Mouse (Mus musculus): ENCODE results near the gene Ier3.
A peak's percentile ranks its signal among the peaks of the same experiment; 100 is the strongest.

Gene Ier3

DNA sequence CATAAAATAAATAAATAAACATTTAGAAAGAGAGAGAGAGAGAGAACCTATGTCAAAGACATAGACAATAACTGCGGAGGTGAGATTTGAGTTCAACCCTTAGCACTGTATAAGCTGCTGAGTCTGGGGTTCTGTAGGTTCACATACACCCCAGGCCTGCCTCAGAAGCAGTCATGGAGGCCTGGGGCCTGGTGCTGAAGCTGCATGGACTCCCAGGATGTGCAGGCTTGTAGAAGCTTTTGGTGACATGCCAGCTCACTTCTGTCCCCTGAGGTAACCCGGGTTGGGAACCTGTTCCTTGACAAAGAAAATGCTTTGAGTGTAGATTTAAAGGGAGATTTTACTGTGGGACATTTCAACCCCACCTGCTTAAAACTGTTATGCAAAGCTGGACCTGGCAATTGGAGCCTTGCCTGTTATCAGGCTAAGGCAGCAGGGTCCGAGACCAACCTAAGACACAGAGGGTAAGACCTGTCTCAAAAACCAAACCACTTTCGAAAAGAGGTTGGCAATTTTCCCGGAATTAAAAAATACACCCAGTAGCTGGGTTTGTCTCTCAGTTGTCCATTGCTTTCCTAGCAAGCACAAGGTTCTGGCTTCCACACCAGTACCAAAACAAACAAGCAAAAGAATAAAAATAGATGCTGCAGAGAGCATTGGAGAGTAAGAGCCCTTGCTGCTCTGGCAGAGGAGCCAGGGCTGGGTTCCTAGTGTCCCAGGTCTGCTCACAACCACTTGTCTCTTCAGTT lies 10.4 kb upstream of the Ier3 start:
- no peak for DNase-seq (ENCODE audit: low spot score)

DNA sequence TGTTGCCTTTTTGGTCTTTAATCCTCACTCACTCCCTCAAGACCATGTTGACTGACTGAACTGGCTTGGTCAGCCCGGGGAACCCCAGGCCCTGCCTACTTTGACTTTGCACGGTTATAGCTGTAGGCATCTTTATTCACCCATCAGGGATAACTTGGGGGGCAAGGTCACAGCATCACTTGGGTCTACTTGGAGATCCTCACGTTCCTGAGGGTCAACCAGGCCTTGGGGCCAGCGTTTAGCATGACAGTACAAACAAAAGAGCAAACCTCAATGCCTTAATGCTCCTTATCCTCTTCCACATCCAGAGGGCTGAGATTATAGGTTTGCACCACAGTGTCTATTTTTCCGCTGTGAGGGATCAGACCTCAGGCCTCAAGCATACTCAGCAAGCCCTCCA lies 9.2 kb upstream of the Ier3 start:
- no peak for DNase-seq (ENCODE audit: low spot score)

DNA sequence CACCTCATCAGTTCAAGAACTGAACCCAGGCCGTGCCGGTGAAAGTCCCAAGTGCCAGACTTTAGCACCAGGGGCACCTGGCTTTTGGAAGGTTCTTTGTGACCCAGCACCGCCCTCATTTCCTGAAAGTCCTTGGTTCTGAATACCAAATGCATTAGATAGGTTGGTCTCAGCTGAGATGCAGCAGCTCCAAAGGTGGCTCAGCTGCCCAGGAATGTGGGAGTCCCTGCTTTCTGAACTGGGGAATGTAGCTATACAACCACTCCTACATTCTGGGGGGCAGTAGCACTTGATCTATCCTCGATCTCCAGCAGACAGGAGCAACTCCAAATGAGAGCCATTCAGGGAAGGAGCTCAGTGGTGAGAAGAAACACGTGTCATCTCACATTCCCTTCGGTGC lies 8.7 kb upstream of the Ier3 start:
- DNase-seq (ENCODE audit: low spot score), result no peak

DNA sequence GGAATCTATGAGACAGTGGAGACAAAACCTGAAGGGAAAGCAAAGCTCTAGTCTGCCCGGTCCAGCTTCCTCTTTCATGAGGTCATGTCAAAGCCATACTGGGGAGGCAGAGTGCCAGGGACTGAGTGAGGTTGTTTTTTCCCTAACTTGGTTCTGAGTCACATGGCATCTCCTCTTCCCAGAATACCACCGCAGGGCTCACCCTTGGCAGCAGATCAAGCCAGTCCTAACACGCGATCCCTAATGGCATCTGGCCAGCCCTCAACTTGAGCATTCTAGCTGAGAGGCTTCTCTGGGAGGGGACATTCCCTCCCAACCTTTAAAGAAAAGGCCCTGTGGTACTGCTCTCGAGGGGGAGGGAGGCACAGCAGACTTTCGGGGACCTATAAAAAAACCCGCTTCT lies 8.2 kb upstream of the Ier3 start:
- no peak for DNase-seq (ENCODE audit: low spot score)

DNA sequence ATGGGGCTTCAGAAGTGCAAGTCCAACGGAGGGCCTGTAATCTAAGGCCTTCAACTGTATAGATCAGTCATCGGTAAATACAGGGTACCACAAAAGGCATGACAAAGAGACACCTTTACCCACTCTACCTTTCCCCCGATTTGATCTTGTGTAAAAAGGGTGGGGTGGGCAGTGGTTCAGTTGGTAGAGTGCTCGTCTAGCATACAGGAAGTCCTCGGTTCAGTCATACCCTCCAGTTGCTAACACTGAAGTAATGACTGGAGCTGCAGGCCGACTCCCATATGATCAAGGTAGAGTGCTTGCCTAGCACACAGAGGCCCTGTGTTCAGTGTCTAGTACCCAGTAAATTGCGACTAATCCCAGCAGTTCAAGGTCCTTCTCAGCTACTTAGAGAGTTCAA lies 7.8 kb upstream of the Ier3 start:
- DNase-seq (ENCODE audit: low spot score), result no peak

DNA sequence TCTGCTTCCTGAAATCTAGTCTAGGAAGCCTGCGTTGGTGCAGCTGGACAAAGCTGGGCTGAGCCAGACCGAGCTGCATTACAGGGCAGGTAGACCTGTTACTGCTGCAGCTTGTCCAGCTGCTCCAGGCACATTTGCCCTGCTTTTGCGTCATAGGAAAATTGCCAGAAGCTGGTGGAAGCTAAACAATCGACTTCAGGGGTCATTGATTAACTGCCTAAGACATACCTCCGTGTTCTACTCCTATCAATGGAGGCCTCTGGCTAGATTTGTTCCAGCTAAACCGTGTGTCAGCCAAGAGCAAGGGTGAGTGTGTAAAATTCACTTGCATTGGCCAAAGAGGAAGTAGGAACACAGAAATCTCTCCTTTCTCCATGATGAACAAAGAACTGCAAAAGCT lies 6.8 kb upstream of the Ier3 start:
- DNase-seq (ENCODE audit: low spot score), result peak; percentile 80

DNA sequence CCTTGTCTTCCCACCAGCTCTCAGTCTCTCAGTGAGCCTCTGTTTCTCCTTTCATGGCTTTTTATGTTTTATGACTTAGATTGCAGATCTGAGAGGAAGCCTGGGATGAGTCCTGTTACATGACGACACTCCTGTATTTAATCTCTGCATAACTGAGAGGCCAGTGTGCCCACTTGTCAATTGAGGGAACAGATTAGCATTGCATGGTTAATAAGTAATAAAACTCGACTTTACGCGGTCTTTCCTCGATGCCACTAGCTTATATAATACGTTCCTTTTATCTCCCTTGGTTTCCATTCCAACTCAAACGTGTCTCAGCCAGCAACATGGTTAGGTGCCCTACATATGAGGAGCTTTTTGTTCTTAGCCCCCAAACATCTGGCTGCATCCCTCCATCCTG lies 5.6 kb upstream of the Ier3 start:
- DNase-seq (ENCODE audit: low spot score), result no peak

DNA sequence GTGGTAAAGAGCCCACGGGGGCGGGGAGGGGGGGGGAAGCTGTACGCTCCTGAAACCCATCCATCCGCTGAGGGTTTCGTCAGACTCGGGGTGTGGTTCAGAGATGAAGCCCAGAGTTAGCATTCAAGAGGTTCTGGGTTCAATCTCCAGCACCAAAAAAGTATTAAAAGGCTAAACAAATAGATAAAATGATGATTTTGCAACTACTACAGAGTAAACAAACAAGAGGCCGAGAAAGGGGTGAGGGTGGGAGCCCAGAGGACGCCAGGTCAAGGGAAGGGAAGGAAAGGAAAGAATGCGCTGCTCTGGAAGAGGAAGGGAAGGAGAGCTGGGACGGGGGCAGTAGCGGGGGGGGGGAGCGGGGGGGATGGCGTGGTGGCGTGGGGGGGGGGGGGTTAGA lies 4.8 kb upstream of the Ier3 start:
- DNase-seq (ENCODE audit: low spot score), result no peak

DNA sequence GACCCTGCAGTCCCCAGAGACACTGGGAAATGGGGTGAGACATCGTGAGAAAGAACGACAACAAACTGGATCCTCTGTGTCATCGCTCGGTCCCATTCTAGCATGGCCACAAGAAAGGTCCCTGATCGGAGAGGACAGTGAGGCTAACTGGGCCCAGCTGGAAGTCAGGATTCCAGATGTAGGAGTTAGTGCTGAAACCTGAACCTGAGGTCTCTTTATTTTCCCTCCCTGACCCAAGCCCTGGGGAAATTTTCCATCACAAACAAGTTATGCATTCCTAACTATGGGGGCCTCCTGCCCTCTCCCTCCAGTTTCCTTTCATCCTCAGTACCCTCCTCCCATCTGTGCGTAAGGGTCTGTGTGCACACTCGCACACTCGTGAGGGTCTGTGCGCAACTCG lies 4.3 kb upstream of the Ier3 start:
- no peak for DNase-seq (ENCODE audit: low spot score)

DNA sequence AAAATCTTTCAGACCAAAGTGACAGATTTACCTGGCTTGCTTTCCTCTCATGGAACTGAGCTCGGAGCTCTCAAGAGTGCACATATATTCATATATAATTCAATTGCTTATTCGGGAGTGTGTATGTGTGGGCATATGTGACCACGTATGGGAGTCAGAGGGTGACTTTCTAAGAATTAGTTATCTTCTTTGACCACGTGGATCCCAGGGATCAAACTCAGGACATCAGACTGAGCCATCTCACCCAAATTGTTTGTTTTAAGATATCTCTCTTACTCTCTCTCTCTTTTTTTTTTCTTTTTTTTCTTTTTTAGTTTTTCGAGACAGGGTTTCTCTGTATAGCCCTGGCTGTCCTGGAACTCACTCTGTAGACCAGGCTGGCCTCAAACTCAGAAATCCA lies 1.4 kb upstream of the Ier3 start:
- DNase-seq (ENCODE audit: low spot score), result no peak

DNA sequence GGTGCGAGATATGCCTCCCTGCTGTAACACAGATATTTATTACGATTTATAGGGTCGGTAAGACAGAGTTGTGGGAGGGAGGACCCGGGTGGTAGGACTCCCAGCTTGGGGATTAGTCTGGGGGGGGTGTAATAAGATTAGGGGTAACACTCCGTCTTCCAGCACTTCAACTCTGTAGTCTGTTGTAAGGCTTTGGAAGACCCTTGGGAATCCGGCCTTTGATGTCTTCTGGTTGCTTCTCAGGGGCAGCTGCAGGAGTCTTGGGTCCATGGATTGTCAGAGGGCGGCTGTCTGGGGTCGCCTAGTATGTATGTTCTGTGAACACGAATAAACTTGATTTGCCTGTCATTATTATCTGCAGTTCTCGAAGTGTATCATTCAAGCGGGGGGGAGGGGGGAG lies 1.1 kb downstream of the Ier3 start:
- no peak for DNase-seq (ENCODE audit: low spot score)

DNA sequence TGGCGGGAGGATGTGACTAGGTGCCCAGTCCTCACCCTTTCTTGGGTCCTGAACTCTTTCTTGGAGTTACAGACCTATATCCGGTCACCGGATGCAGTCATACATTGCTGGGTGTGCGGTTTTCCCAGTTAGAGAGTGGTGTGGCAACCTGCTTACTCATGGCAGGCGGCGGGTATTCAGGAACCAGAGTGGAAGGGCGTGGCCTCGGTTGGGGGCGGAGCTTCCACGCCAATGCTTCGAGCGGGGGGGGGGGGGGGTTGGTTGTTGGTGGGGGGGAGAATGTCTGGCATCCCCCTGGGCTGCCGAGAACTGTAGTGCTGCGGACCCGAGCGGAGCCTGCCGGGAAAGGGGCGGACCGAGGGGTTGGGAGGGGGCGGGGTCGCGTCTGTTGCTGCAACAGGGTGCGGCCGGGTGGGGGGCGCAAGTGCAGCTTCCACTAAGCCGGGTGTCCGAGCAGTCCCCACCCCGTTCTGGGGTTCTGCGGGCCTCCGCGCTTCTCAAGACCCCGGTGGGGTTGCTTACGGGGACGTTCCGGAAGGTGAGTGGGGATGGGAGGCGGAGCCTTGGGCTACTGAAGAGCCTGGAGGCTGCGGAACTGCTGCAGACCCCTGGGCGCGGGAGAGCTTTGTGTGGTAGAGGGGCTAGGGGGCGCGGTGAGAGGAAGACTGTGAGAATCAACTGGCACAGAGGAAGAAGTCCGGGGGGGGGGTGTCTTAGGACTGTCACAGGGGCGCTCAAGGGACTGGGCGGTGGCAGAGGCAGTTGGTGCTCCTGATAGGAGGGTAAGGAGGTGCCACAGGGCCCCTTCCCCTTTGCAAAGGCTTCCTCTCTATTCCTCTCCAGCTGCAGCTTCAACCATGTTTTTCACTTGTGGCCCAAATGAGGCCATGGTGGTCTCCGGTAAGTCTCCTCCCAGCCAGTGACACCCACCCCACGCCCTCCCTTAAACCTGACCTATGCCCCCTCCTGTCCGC lies 1.8 kb downstream of the Ier3 start, which contains the start of gene Flot1:
Flot1 (plus strand) TSS at position 267 of the 974 bp plus-strand sequence.
- DNase-seq (ENCODE audit: low spot score), result peak; percentile 93

DNA sequence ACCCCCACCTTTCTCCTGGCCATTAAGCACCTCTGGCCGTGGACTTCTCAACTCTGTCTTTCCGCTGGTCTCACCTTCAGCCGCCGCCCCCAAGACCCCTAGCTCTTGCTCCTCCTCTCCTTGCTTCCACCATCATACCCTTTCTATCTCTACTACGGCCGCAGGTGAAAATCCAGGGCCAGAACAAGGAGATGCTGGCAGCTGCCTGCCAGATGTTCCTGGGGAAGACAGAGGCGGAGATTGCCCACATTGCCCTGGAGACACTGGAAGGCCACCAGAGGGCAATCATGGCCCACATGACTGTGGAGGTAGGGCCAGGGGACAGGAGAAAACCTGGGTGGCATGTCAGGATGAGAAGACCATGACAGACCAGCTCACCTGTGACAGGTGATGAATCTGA lies 2.9 kb downstream of the Ier3 start:
- DNase-seq (ENCODE audit: low spot score), result no peak

DNA sequence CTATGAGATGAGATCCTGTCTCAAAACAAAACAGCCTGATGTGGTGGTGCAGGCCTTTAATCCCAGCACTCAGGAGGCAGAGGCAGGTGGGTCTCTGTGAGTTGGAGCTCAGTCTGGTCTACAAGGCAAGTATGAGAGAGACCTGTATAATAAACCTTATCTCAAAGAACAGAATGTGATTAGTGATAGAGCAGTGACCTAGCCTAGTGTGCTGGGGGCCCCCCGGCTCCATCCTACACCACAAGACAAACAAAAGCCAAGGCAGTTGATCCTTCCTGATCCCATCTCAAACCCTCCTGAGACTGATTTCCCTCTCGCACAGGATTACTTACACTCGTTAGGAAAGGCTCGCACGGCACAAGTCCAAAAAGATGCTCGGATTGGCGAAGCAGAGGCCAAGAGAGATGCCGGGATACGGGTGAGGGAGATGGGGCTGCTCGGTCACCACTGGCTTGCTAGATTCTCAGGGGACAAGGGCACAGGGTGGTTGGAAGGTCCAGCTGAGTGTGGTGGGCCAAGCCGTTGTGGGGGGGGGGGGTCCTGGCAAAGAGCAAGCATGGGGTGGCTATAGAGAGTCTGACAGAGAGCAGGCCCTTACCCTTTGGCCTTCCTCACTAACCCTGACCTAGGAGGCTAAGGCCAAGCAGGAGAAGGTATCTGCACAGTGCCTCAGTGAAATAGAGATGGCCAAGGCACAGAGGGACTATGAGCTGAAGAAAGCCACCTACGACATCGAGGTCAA lies 3.8 kb downstream of the Ier3 start:
- no peak for DNase-seq (ENCODE audit: low spot score)

DNA sequence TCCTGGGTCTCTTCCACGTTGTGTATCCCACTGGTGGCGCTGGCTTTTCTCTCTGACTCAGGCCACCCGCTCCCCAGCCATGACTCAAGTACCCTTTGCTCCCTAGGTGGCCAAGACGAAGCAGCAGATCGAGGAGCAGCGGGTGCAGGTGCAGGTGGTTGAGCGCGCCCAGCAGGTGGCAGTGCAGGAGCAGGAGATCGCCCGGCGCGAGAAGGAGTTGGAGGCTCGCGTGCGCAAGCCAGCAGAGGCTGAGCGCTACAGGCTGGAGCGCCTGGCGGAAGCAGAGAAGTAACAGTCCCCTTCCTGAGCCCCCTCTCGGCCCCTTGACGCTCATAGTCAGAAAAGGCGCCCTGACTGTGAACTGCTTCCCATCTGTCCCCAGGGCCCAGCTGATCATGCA lies 8.3 kb downstream of the Ier3 start:
- DNase-seq (ENCODE audit: low spot score), result peak; percentile 88

DNA sequence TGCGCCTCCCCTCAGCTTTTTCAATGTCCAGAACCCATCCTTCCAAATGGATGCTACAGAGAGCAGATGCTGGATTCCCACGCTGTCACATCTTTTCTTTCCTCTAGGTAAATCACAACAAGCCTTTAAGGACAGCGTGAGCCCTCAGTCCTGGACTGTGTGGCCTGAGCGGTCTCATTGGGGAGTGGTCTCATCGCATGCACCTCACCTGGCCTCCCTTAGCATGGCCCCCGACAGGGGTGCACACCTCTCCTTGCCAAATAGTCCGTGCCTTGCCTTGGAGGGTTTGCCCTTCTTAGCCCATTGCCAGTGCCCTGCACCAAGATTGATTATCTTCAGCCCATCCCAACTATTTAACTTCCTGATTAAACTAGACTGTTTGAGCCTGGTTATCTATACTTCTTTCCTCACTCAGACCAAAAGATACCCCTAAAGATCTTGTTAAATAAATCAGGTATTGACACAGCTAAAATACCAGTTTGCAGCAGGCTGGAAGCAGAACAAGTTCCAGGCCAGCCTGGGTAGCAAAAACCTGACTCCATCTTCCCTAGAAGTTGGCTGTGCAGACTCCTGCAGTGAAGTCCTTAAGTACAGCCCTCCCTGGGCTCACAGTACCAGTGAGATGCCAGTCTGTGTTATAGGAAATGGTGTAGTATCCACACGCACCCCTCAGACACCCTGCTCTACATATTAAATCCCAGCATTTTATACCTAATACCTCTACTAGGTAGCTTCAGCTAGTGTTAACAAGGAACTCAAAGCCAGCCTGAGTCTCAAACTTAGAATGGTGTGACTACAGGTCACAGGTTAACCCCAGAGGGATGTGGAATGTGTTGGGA lies 11.1 kb downstream of the Ier3 start:
- no peak for DNase-seq (ENCODE audit: low spot score)

DNA sequence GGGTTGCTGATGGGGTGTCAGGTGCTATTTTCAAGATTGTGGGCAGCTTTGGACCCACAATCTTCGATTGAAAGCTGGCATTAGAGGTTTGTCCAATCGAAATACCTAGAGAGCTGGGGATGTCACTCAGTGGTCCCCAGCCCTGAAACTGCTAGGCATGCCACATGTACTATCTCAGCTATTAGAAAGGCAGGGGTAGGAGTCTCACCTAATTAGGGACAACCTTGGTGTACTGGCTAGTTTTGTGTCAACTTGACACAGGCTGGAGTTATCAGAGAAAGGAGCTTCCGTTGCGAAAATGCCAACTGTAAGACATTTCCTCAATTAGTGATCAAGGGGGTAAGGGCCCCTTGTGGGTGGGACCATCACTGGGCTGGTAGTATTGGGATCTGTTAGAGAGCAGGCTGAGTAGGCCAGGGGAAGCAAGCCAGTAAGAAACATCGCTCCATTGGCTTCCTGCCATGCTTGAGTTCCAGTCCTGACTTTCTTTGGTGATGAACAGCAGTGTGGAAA lies 11.8 kb downstream of the Ier3 start:
- no peak for DNase-seq (ENCODE audit: low spot score)

DNA sequence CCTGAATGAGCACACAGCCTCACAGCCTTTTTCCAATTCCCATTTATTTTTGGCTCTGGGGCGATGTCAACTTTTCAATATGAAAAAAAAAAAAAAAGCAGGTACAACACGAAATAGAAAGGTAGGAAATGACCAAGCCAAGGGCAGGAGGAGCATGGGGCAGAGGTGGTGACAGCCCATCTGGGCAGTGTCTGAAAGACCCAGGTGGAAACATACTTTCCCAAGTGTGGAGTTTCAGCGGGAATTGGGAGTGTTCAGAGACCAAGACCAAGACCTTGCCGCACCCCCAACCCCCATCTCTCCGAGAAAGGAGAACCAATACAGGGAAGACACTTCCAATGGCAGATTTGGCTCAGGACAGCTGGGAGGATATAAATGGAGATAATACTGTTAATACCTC lies 12.4 kb downstream of the Ier3 start:
- no peak for DNase-seq (ENCODE audit: low spot score)

DNA sequence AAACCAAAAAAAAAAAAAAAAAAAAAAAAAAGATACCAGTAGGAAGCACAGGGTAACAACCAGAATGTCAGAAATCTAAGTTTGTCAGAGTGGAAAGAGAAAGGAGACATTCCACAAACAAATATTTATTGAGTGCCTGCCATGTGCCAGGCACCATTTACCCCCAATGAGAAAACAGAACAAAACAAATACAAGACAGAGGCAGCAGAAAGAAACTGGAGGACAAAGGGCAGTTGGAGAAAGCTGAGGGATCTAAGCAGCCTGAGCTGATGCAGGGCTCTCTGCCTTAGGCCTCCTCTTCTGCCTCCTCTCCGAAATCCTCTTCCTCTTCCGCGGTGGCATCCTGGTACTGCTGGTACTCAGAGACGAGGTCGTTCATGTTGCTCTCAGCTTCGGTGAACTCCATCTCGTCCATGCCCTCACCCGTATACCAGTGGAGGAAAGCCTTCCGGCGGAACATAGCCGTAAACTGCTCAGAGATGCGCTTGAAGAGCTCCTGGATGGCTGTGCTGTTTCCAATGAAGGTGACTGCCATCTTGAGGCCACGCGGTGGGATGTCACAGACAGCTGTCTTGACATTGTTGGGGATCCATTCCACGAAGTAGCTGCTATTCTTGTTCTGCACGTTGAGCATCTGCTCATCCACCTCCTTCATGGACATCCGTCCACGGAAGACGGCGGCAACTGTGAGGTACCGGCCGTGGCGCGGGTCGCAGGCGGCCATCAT lies 13.4 kb downstream of the Ier3 start:
- DNase-seq (ENCODE audit: low spot score), result no peak

DNA sequence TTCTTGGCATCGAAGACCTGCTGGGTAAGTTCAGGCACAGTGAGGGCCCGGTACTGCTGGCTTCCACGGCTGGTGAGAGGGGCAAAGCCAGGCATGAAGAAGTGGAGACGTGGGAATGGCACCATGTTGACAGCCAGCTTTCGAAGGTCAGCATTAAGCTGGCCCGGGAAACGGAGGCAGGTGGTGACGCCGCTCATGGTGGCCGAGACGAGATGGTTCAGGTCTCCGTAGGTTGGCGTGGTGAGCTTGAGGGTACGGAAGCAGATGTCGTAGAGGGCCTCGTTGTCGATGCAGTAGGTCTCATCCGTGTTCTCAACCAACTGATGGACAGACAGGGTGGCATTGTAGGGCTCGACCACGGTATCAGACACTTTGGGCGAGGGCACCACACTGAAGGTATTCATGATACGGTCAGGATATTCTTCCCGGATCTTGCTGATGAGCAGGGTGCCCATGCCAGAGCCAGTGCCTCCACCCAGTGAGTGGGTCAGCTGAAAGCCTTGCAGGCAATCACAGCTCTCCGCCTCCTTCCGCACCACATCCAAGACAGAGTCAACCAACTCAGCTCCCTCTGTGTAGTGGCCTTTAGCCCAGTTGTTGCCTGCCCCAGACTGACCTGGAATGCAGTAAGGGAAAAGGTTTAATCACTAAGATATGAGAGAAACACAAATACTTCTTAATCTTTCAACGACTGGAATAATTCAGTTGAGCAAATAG lies 14.1 kb downstream of the Ier3 start:
- no peak for DNase-seq (ENCODE audit: low spot score)
